Mouse (Mus musculus) layer of hippocampus, adult 9-10 months (tissue): Measurements from ENCODE around the gene Rtn4rl2.
"Not testable (repeated sequence)": the region's sequence is repeated elsewhere in the genome, so short reads cannot be mapped to it uniquely, and the experiment has no call there.

Experiments used
- DNase-seq: peaks from one replicate; pipeline ENCODE4 v3.0.0; 2022; ENCODE audit warnings: low spot score

Rtn4rl2 gene

DNA sequence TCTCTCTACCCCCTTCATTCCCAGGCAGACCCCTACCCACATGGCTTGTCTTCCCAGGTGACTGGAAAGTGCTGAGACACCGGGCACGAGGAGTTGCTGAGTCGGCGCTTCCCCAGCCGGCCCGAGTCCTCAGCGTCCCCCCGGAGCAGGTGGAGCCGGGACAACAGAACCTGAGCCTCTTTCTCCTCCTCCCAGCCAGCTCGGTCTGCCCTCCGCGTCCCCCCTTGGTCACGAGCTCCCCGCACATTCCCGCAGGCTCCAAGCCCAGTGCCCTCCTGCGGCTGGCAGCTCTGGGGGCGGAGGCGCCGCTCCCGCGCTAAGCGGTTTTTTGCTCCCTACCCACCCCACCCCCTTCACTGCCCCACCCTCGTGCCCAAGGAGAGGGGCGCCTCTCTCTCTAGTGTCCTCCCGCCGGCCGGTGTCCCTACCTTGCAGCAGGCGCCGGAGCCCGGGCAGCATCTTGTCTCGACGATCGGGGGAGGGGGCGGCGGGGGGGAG is at the start of gene Rtn4rl2:
Gene Rtn4rl2 (minus strand): TSS at position 477 of the 498 bp plus-strand sequence.
- DNase-seq: no peak

DNA sequence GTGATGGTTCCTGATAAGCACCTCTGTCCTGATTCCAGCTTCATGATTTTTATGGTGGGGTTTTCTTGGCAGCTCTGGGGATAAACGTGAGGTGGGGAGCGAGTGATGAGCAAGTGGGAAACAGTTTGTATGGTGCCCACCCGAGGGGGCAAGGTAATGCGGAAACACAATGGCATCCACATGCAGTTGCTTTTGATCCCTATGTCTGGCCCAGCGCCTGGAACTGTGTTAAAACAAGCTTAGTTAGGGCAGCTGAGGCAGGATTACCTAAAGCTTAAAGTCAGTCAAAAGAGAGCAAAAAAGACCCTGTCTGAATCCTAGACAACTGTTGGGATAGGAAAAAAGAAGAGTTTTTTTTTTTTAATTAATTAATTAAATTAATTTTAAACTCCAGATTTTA is 48.6 kb upstream of the Rtn4rl2 start:
- DNase-seq: no peak

DNA sequence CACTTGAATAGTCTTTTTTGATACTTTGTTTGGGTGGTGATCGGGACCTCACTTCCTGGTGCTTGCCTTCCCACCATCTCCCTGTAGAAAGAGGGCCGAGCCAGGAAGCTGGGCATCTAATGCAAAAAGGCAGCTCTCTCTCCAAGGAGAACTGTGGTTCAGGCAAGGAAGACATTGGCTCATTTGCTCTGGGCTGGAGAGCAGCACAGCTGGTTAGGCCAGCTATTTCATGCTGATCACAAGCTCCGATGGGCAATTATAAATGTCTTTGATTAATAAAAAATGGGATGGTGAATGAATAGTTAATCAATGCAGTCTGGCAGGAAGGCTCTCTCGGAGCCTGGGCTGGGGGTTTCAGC is 48.1 kb upstream of the Rtn4rl2 start:
- no peak for DNase-seq

DNA sequence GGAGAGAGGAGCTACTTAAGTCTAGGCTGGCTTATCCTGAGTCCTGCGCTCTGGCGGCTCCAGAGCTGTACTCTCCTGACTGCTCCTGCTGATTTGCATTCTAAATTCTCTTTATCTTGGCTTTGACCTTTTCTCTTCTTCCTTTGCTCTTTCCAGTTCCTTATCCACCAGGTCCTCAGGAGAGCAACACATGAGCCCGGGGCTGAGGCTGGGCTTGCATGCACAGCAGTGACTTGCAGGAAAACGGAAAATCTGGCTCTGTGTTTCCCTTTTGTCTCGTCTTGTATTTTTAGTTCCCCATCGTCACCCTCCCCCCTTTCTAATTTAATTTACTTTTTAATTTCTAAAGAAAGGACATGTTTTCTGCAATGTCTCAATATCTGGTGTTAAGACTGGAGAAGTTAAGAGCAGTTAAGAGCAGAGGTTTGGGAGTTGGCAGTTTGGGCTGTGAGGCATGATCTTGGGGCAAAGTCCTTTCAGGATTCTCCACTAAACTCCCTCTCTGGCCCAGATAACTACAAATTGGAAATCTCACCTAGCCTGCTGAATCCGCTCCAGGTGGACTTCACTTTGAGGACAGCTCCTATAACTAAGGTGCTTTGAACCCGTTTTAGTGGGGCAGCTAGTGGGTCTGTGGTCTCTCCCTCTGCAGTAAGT is 47.6 kb upstream of the Rtn4rl2 start:
- DNase-seq: no peak

DNA sequence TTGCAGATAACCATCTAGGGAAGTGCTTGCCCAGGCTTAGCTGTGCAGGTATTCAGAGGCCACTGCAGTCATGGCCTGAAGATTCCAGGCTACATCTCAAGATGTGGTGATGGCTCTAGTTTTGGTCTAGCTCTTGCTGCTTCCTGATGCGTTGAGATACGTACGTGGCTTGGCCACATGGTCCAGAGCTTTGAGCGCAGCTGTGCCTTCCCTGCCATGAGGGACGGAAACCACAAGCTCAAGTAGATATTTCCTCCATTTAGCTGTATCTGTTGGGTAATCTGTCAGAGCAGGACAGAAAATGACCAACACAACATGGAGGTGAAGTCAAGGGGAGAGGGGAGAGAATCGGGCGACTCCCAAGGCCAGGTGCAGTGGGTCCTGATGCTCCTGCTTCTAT is 43.7 kb upstream of the Rtn4rl2 start:
- DNase-seq: no peak

DNA sequence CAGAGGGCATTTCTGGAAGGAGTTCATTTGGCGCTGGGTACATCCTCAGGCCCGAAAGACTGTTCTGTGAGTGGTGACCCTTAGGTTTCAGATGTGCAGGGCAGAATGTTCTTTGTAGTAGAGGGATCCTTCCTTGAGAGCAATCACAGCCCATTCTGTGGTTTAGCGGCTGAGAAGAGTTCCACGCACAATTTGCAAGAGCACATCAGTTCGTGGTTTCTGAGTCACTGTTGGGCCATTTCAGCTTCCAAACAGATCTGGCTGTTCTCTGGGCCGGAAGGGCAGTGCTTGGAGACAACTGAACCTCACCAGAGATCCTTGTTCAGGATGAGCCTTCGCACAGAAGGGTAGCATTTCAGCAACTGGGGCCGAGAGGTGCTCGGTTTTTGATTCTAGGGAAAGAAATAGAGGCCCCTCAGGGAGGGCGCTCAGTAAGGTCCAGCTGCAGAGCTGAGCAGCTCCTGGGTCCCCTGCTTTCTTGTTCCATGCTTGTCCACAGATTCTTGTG is 33.1 kb upstream of the Rtn4rl2 start:
- no peak for DNase-seq

DNA sequence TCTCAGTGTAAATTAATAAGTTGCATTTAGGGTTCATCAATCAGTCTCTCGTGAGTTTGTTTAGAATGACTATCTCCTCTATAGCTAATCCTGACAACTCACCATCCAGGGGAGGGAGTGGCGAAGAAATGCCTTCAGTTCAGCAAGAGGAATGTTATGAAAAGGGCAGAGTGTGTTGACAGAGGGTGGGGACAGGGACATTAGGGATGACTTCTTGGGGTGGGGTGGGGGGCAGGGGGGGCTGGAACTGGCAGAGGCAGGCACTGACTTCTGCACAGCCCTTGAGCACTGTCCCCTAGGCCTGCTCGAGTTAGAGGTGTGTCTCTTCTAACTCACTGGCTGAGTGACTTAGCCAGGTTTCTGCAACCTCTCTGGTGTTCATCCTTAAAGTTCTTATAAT is 31.7 kb upstream of the Rtn4rl2 start:
- DNase-seq: no peak

DNA sequence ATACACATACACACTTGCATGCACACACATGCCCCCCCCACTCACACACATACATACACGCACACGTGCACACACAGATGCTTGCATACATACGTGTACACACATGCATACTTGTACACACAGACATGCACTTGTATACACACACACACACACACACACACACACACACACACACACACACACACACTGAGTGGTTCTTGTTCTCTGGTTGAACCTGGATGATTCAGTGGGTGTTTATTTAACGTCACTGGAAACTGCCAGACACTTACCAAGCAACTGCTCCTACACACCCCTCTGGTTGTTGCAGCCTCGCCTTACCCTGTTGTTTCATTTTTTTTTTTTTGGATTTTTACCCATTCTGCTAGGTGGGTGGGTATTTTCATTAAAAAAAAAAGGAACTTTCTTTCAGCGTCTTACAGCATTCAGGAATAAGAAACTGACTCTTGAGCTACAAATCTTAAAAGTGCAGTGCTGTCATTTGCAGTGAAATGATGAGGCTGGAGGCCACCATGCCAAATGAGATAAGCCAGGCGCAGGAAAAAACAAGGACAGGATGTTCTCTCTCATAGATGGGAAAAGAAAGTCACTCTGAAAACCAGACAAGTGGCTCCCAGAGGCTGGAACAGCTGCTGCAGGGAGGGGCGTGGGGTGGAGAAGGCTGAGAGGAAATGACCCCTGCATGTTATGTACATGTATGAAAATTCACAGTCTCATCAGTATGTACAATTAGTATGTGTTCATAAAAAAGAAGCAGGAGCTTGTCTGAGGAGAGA is 30.2 kb upstream of the Rtn4rl2 start:
- DNase-seq: no peak

DNA sequence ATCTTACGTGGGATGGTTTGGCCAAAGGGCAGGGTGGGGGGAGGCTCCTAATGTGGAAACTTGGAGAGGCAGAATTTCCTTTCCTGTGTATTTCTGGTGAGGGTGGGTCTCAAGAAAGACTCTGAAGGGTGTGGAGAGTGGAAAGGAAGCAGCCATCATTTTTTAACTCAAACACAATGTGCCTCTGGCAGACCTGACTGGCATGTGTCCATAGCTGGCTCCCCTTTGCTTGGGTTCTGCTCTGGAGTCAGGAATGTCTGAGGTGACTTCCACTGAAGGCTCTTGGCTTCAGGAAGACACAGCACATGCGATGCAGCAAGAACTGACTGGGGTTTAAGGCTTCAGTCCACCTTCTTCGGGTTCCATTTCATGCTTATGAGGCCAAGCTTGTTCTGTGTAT is 28.8 kb upstream of the Rtn4rl2 start:
- no peak for DNase-seq

DNA sequence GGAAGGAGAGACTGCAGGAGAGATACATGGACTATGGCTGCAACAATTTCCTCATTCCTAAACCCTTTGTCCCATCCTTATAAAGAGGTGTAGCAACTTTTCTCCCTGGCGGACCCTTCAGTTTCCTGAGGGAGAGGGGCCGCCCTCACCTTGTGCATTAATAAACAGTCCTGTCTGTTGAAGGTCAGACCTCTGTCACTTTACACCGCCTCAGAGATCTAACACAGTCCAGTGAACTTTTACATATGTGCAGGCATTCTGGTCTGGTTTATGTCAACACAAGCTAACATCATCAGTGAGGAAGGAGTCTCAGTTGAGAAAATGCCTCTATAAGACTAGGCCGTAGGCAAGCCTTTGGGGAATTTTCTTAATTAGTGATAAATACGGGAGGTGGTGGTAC is 27.4 kb upstream of the Rtn4rl2 start:
- DNase-seq: no peak

DNA sequence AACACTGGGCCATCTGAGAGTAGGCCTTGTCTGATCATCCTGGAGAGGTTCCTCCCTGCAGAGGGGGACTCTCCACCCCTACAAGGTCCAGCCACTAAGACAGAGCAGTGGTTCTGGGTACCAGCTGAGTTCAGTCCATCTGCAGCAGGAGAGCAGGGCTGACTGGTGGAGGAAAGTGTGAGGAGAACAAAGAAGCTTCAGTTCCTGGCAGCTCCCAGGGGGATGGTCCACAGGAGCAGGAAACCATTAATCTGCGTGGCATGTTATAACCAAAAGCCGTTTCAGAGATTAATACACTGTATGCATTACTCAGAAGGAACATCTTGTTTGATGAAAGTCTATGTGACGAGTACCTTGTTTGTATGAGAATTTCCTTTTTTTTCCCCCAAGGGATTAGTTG is 26.2 kb upstream of the Rtn4rl2 start:
- DNase-seq: no peak

DNA sequence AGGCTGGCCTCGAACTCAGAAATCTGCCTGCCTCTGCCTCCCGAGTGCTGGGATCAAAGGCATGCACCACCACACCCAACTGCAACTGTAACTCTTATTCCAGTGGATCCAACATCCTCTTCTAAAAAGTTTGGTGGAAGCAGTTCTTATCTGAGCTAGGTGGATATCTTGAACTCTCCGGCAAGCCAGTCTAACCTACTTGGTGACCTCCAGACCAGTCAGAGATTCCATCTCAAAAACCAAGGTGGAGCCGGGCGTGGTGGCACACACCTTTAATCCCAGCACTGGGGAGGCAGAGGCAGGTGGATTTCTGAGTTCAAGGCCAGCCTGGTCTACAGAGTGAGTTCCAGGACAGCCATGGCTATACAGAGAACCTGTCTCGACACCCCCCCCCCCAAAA is 10.2 kb upstream of the Rtn4rl2 start:
- not testable (repeated sequence) for DNase-seq

DNA sequence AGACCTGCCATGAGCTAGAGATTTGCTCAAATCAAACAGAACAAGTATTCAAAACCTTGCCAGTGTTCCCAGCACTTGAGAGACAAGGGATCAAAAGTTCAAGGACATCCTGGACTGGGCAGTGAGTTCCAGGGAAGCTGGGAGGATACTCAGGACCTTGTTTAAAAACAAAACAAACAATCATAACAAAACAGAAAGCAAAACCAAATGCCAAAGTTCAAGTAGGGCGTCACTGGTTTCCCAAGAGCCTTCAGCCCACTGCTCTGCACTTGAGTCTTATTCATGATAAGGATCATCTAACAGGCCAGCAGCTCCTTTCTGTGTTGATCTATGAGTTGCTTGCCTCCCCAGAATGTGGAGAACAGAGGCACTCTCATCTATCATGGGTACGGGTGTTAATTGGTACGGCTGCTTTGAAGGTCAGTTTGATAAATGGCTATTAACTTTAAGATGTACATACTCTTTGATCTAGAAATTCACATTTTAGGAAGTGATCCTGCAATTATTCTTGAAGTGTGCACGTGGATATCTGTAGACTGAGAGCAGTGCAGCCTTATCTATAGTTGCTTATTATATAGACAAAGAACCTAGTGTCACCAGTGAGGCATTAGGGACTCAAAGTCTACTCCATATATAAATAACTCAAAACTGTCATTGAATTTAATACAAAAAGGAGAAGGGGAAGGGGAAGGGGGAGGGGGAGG is 9.1 kb upstream of the Rtn4rl2 start:
- DNase-seq: no peak

DNA sequence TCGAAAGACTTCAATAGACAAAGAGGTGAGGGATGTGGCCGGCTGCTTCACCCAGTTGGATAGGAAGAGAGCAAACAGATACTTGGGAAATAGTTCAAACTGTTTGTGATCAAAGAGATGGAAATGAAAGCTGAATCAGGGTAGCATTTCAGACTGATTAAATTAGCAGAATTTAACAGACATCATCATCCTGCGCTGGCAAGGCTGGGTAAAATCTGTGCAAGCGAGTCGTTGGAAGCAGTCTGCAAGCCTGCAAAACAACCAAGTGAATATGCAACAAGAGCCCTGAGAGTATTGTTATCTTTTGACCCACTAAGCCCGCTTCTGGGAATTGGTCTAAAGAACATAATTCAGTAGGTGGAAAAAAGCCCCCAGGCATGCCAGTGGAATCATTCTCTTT is 6.8 kb upstream of the Rtn4rl2 start:
- DNase-seq: no peak

DNA sequence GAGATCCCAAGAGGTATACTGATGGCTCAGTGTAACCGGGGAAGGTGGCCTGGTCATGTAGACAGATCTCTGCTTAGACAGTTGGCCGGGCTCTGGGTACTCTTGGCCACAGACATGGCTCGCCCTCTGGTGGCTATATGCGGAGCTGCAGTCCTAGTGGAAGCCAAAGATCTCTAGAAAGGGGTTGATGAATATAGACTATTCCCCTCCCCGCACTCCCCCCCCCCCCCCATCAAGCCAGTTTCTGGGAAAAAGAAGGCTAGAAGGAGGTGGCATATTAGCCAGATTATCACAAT is 3.5 kb upstream of the Rtn4rl2 start:
- DNase-seq: no peak

DNA sequence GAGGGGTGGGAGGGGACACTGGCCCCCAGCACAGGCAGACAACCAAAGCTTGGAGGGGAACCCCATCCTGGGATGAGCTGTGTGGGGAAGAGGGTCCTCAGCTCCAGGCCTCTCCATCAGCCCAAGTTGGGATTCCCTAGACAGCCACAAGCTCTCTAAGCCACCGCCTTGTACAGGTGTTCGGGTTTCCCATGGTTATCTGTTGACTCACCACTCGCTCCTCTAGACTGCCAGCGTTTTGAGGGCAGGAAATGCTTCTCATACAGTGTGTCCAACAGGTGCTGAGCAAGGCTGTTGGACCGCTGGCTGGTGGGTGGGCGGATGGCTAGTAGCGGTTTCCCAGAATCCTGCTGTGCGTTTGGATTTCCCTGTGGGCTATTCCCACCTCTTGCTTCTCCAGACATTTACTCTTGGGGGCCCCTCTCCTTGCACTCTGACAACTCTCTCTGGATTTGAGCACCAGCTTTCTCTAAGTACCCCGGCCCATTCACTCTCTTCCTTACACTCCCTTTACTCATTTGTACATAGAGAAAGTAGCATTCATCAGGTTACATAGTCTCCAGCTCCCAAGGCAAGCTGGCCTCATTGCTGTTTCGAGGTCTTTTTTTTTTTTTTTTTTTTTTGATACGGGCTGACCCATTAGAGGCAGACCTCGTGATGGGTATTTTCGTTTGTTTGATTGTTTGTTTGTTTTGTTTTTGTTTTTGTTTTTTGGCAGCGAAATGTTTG is 3.0 kb upstream of the Rtn4rl2 start:
- no peak for DNase-seq

DNA sequence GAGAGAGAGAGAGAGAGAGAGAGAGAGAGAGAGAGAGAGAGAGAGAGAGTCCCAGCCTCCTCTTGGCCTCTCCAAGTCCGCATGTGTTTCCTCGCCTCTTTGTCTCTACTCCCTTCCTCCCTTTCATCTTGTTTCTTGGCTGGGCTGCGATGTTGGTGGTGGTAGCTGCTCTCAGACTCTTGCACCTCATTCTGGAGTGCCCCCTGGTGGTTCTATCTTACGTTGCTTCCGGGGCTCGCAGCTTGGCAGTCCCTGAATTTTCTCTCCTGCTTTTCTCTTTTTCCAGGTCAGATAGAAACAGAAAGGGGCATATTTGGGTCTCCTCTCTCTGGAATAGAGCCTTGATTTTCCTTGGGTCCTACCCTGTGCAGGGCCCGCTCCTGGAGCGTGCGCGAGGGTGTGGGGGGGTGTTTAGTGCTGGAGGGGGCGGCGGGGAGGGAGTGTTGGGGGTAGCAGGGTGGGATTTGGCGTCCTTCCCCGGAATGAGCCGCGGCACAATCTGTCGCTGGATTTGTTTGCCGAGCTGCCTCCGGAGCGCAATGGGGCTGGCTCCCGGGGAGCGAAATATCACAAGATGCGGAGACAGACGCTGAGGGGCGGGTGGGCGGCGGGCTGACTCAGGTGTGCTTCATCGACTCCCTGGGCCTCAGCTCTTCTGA is 2.3 kb upstream of the Rtn4rl2 start:
- no peak for DNase-seq

DNA sequence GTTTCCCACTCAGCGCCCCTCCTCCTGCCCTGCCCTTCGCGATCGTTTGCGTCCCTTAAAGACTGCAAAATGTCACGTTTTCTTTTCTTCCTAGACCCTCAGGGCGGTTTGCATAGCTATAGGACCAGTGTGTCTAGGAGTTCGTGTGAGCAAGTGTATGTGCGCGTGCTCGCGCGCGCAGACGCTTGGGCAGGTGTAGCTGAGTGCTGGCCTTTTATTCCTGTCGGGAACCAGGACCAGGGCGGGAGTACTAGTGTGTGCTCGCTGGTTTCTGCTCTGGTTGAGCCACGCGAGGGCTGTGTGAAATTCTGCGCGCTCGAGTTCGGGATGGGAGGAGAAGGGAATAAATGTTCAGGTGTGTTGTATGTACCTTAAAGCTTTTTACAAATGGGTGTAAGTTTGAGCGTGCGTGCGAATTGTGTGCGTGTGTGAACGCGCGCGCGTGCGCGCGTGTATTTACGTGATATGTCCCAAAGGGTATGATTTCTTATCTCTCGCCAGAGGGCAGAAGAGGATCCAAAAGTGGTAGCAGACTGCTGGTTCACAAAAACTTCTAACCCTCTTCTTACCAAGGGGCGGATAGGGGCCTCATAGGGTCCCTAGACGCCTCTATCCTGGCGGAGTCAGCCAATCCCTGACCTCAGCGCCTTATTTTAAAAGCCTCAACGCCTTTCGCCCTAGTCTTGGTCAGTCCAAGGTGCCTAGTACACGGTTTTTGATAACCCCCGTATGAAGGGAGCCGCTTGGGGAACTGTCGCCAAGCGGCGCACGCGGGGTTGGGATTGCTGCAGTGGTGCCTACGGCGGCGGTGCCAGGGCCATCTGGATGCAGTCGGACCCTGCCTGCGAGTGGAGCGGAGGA is 1.1 kb upstream of the Rtn4rl2 start:
- DNase-seq: no peak

DNA sequence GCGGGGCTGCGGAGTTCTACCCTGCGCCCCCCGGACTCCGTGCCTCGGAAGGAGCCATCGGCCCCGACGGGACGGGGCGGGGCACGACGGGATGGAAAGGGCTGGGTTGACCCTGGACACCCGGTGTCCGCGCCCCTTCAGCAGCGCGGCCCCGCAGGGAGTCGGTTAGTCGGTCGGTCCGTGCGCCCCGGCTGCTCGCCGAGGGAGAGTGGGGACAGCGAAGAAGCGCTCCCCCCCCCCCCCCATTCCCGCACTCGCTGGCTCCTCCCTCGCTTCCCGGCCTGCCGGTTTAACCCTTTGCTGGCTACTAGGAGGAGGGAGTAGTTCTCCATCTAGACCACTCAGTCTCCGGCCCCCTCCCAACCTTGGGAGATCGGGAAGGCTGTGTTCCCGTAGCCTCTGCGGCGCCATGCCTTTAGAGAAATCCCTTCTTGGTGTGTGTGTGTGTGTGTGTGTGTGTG is 341 bp upstream of the Rtn4rl2 start:
- DNase-seq: no peak

DNA sequence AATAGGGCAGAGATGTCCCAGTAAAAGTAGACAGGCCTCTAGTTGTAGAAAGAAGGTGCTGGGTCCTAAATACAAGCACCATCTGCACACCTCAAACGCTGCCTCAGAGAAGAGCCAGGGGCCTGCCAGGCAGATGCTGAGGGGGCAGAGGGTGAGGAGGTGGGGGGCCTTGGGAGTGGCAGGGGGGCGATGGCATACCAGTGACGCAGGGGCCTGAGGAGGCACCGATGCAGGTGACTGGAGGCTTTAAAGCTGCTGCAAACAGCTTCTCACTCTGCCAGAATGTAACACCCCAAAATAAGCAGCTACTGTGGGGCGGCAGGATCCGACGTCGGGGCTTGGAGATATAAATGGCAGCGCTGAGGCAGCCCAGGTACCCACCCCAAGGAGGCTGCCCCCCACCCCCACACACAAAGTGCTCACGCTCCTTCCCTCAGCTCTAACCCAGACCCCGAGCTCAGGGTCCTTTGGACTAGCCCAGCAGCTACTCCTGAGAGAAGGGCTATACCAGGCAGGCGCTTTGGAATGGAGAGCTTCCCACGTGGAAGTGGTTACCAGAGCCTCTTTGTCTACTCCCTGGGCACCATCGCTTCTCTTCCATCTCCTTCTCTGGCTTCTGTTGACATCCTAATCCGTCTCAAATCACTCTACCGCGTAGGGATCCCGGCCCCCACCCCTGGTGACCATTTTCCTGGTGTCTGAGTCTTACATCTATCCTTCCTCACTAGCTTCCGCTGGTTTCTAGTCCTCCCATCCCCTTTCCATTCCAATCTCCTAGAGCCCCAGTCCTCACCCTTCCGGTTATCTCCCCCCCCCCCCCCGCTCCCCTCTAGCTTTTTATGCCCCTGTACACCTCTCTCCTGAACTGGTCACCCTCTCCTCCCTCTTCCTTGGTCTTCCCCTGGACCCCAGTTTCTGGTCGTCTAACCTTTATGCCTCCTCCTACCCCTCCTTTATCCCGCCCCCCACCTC is 1.1 kb downstream of the Rtn4rl2 start:
- DNase-seq: no peak
